Mouse (Mus musculus): Measurements from ENCODE around the gene Taf1a. TPM values are rescaled to one million over a fixed set of nuclear protein-coding genes. Genes with fewer than 3 reads are reported as not detected.

Taf1a gene
- total RNA-seq, 1 experiment, result 20.7 TPM

- H3K4me3 ChIP-seq (ENCODE audit: insufficient read depth in 1 of 2, low read depth in 1 of 2, low read length in 2 of 2, poor library complexity in 1 of 2, severe bottlenecking in 1 of 2), result no peak overlapping the region
- peak; percentile 52 for DNase-seq (ENCODE audit: low read depth, low spot score)
- H3K9ac ChIP-seq (ENCODE audit: insufficient read depth, low read depth, low read length, poor library complexity, severe bottlenecking), result no peak overlapping the region
- H3K36me3 ChIP-seq (ENCODE audit: control insufficient read depth, insufficient read depth, low read length, poor library complexity, severe bottlenecking), result peaks cover 17% of the 10 kb centered on the region; the same call in 1 of the 2 replicates
- H3K27ac ChIP-seq (ENCODE audit: insufficient read depth, low read depth, low read length, poor library complexity, severe bottlenecking), result no peak overlapping the region
- peaks cover 2 to 3% of the 10 kb centered on the region in 2 experiments; a peak in 2 of 4 replicates for H3K4me1 ChIP-seq (ENCODE audit: control insufficient read depth in 2 of 2, insufficient read depth in 2 of 2, low read length in 2 of 2, poor library complexity in 1 of 2)
- in situ Hi-C loops (cut with MboI; ENCODE audit: low sequenced_read_pairs in 2 of 2, unreplicated experiment in 2 of 2), result no loop called here
- TF ChIP-seq HCFC1 (IDR thresholded peaks at IDR 0.05; ENCODE audit: borderline replicate concordance, insufficient read depth, low read length), result no peak
- TF ChIP-seq ZC3H11A (IDR thresholded peaks at IDR 0.05; ENCODE audit: borderline replicate concordance, low read depth, low read length), result no peak
- no peak for TF ChIP-seq ZNF384 (IDR thresholded peaks at IDR 0.05; ENCODE audit: low read depth, low read length)
- no peak for TF ChIP-seq CHD2 (IDR thresholded peaks at IDR 0.05; ENCODE audit: low read depth, low read length)
- peak; percentile 55; the same call in 1 of the 2 replicates for TF ChIP-seq MAFK (IDR thresholded peaks at IDR 0.05; ENCODE audit: insufficient read depth, low read depth, low read length)
- H3K9me3 ChIP-seq (ENCODE audit: control insufficient read depth, insufficient read depth, low read depth, low read length), result no peaks in the 10 kb centered on the region
Measured at GRCm38 (mm10) chr1:183349840-183350239, 38.9 kb upstream of the Taf1a start.

DNA sequence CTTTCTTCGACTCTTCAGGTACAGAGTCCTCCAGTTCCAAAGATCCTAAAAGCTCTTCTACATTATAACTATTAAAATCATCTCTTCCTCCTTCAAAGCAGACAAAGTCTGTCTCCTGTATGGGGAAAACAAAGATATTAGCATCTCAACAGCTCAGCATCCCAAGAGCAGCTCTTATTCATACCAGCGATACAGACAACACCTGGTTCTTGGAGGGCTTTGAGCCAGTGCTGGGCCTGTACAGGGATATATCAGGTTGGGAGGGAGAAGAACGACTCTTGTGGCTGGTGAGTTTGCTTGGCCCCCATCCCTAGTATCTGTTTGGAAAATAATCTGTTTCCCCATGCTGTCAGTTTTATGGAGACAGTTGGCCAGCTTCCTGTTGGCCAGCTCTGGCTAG is 29.9 kb upstream of the Taf1a start:
- Histone ChIP-seq H3K9ac (ENCODE audit: insufficient read depth, low read depth, low read length, poor library complexity, severe bottlenecking) (no peak overlapping the region), H3K36me3 (ENCODE audit: control insufficient read depth, insufficient read depth, low read length, poor library complexity, severe bottlenecking) (peaks cover 13% of the 10 kb centered on the region; the same call in 1 of the 2 replicates), H3K4me3 (ENCODE audit: insufficient read depth in 1 of 2, low read depth in 1 of 2, low read length in 2 of 2, poor library complexity in 1 of 2, severe bottlenecking in 1 of 2) (no peak overlapping the region), H3K9me3 (ENCODE audit: control insufficient read depth, insufficient read depth, low read depth, low read length) (no peaks in the 10 kb centered on the region), H3K27ac (ENCODE audit: insufficient read depth, low read depth, low read length, poor library complexity, severe bottlenecking) (no peak overlapping the region), H3K4me1 (ENCODE audit: control insufficient read depth in 2 of 2, insufficient read depth in 2 of 2, low read length in 2 of 2, poor library complexity in 1 of 2) (no peaks in the 10 kb centered on the region; a peak in 1 of 4 replicates)
- TF ChIP-seq MAFK (IDR thresholded peaks at IDR 0.05; ENCODE audit: insufficient read depth, low read depth, low read length) (no peak), ZC3H11A (IDR thresholded peaks at IDR 0.05; ENCODE audit: borderline replicate concordance, low read depth, low read length) (no peak), CHD2 (IDR thresholded peaks at IDR 0.05; ENCODE audit: low read depth, low read length) (no peak), ZNF384 (IDR thresholded peaks at IDR 0.05; ENCODE audit: low read depth, low read length) (no peak), HCFC1 (IDR thresholded peaks at IDR 0.05; ENCODE audit: borderline replicate concordance, insufficient read depth, low read length) (no peak)
- in situ Hi-C loops (cut with MboI; ENCODE audit: low sequenced_read_pairs in 2 of 2, unreplicated experiment in 2 of 2), result no loop called here
- DNase-seq (ENCODE audit: low read depth, low spot score), result no peak

DNA sequence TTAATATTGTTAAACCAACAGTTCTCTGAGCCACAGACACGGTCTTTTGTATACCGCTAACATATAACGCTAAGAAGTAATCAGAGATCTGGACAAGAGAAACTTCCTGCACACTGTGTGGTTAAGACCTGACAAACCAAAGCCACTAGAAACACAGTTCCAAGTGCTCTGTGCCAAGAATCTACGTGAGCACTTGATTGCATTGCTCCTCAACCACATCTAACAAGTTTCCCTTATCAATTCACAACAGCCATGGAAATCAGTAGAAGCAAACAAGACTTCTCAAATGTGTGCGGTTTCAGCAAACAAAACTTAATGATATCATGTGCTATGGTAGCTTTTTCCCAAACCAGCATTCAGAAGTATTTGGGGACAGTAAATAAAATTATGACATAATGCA is 26.5 kb upstream of the Taf1a start:
- TF ChIP-seq HCFC1 (IDR thresholded peaks at IDR 0.05; ENCODE audit: borderline replicate concordance, insufficient read depth, low read length) (no peak), ZNF384 (IDR thresholded peaks at IDR 0.05; ENCODE audit: low read depth, low read length) (no peak), ZC3H11A (IDR thresholded peaks at IDR 0.05; ENCODE audit: borderline replicate concordance, low read depth, low read length) (no peak), MAFK (IDR thresholded peaks at IDR 0.05; ENCODE audit: insufficient read depth, low read depth, low read length) (no peak), CHD2 (IDR thresholded peaks at IDR 0.05; ENCODE audit: low read depth, low read length) (no peak)
- no peaks in the 10 kb centered on the region; a peak in 1 of 4 replicates for H3K4me1 ChIP-seq (ENCODE audit: control insufficient read depth in 2 of 2, insufficient read depth in 2 of 2, low read length in 2 of 2, poor library complexity in 1 of 2)
- in situ Hi-C loops (cut with MboI; ENCODE audit: low sequenced_read_pairs in 2 of 2, unreplicated experiment in 2 of 2), result no loop called here
- no peak overlapping the region for H3K4me3 ChIP-seq (ENCODE audit: insufficient read depth in 1 of 2, low read depth in 1 of 2, low read length in 2 of 2, poor library complexity in 1 of 2, severe bottlenecking in 1 of 2)
- H3K9me3 ChIP-seq (ENCODE audit: control insufficient read depth, insufficient read depth, low read depth, low read length), result no peaks in the 10 kb centered on the region
- DNase-seq (ENCODE audit: low read depth, low spot score), result no peak
- H3K27ac ChIP-seq (ENCODE audit: insufficient read depth, low read depth, low read length, poor library complexity, severe bottlenecking), result no peak overlapping the region
- peaks cover 13% of the 10 kb centered on the region; the same call in 1 of the 2 replicates for H3K36me3 ChIP-seq (ENCODE audit: control insufficient read depth, insufficient read depth, low read length, poor library complexity, severe bottlenecking)
- no peak overlapping the region for H3K9ac ChIP-seq (ENCODE audit: insufficient read depth, low read depth, low read length, poor library complexity, severe bottlenecking)

- Histone ChIP-seq H3K4me1 (ENCODE audit: control insufficient read depth in 2 of 2, insufficient read depth in 2 of 2, low read length in 2 of 2, poor library complexity in 1 of 2) (no peaks in the 10 kb centered on the region; a peak in 1 of 4 replicates), H3K9ac (ENCODE audit: insufficient read depth, low read depth, low read length, poor library complexity, severe bottlenecking) (no peak overlapping the region), H3K27ac (ENCODE audit: insufficient read depth, low read depth, low read length, poor library complexity, severe bottlenecking) (no peak overlapping the region), H3K9me3 (ENCODE audit: control insufficient read depth, insufficient read depth, low read depth, low read length) (no peaks in the 10 kb centered on the region), H3K36me3 (ENCODE audit: control insufficient read depth, insufficient read depth, low read length, poor library complexity, severe bottlenecking) (peaks cover 13% of the 10 kb centered on the region; the same call in 1 of the 2 replicates), H3K4me3 (ENCODE audit: insufficient read depth in 1 of 2, low read depth in 1 of 2, low read length in 2 of 2, poor library complexity in 1 of 2, severe bottlenecking in 1 of 2) (no peak overlapping the region)
- in situ Hi-C loops (cut with MboI; ENCODE audit: low sequenced_read_pairs in 2 of 2, unreplicated experiment in 2 of 2), result no loop called here
- no peak for TF ChIP-seq ZNF384 (IDR thresholded peaks at IDR 0.05; ENCODE audit: low read depth, low read length)
- TF ChIP-seq HCFC1 (IDR thresholded peaks at IDR 0.05; ENCODE audit: borderline replicate concordance, insufficient read depth, low read length), result no peak
- no peak for TF ChIP-seq ZC3H11A (IDR thresholded peaks at IDR 0.05; ENCODE audit: borderline replicate concordance, low read depth, low read length)
- no peak for TF ChIP-seq CHD2 (IDR thresholded peaks at IDR 0.05; ENCODE audit: low read depth, low read length)
- DNase-seq (ENCODE audit: low read depth, low spot score), result no peak
Measured at GRCm38 (mm10) chr1:183362729-183363576, 25.8 kb upstream of the Taf1a start.
